Mouse (Mus musculus) kidney, postnatal 0 days (tissue): ENCODE results near the gene Olfr620. TPM values are rescaled to one million over a fixed set of nuclear protein-coding genes. Genes with fewer than 3 reads are reported as not detected.

ENCODE experiments used
- ATAC-seq: fragments of 200-750 bp; cut with Nextera tagmentation; replicated peaks from 2 replicates; pipeline ENCODE4 v1.8.0; 2017; ENCODE audit warnings: low read depth, moderate number of reproducible peaks, moderate TSS enrichment, moderate library complexity; ENCODE audit not compliant: low FRiP score
- DNase-seq: peaks from one replicate; pipeline ENCODE4 v3.0.0-alpha.2; 2016; ENCODE audit warnings: low spot score
- H3K27ac ChIP-seq: fragments of 300-500 bp; sonication (generic); 2 replicates; pipeline ENCODE4 v1.5.1; 2014; ENCODE audit warnings: mild to moderate bottlenecking
- H3K27me3 ChIP-seq: fragments of 300-500 bp; sonication (generic); 2 replicates; pipeline ENCODE4 v1.6.1; 2014; ENCODE audit warnings: low read length, mixed read lengths; ENCODE audit not compliant: insufficient read depth
- H3K36me3 ChIP-seq: fragments of 300-500 bp; sonication (generic); 2 replicates; pipeline ENCODE4 v1.6.1; 2014; ENCODE audit warnings: low read length, mixed read lengths; ENCODE audit not compliant: insufficient read depth
- H3K4me1 ChIP-seq: fragments of 300-500 bp; sonication (generic); replicated peaks from 2 replicates; pipeline ENCODE4 v1.6.1; 2014; ENCODE audit warnings: antibody characterized with exemption, low read length, mixed read lengths; ENCODE audit not compliant: insufficient read depth
- H3K4me2 ChIP-seq: fragments of 300-500 bp; sonication (generic); 2 replicates; pipeline ENCODE4 v1.6.1; 2014; ENCODE audit warnings: mild to moderate bottlenecking, low read length, moderate library complexity, mixed read lengths
- H3K4me3 ChIP-seq: fragments of 300-500 bp; sonication (generic); replicated peaks from 2 replicates; pipeline ENCODE4 v1.5.1; 2014; ENCODE audit warnings: low read depth, low read length
- H3K9ac ChIP-seq: fragments of 300-500 bp; sonication (generic); 2 replicates; pipeline ENCODE4 v1.6.1; 2014; ENCODE audit warnings: low read depth, low read length
- H3K9me3 ChIP-seq: fragments of 300-500 bp; sonication (generic); replicated peaks from 2 replicates; pipeline ENCODE4 v1.6.1; 2016; ENCODE audit warnings: low read length, inconsistent platforms, mixed read lengths
- CTCF ChIP-seq: IDR thresholded peaks from 2 replicates; pipeline ENCODE4 v1.5.1; 2016; ENCODE audit warnings: antibody characterized with exemption, low read depth, mild to moderate bottlenecking, moderate library complexity
- WGBS: fragments of 180-500 bp; shearing (Covaris S2); extraction: QIAGEN DNeasy Blood & Tissue Kit; methylation state at CpG from one replicate; pipeline ENCODE4 v1.1.7; 2014; 5-methylcytosine and 5-hydroxymethylcytosine counted together
- microRNA-seq: library from miRNA; unstranded; fragments of <30 nt; microRNA quantifications from one replicate; pipeline ENCODE4, GENCODE M21; 2016
- polyA plus RNA-seq: library from polyadenylated mRNA; unstranded; fragments of >200 nt; fragmentation: Nextera tagmentation; extraction: Ambion mirVana; gene quantifications from 2 replicates; pipeline ENCODE4 v1.2.1, GENCODE M21; 2015

The Olfr620 gene
- polyA plus RNA-seq, 1 experiment from 2014 or later: not detected

GRCm38 (mm10) chr7:103572761-103573160 lies 39.6 kb downstream of the Olfr620 start, which contains the start of gene Olfr617:
Gene Olfr617 (plus strand): TSS chr7:103573061.
- no peak for DNase-seq
- no peak within 1 kb of the TSS for H3K4me2 ChIP-seq
- no peak within 1 kb of the TSS for H3K9ac ChIP-seq
- no peaks in the 10 kb centered on the region for H3K36me3 ChIP-seq
- H3K4me3 ChIP-seq: no peak within 1 kb of the TSS
- H3K4me1 ChIP-seq: no peaks in the 10 kb centered on the region
- WGBS: 84% methylated on average over 1 of the region's 1 CpGs
- no peak for ATAC-seq
- no peaks in the 10 kb centered on the region for H3K27me3 ChIP-seq
- no peaks in the 10 kb centered on the region for H3K9me3 ChIP-seq
- no peak within 1 kb of the TSS for H3K27ac ChIP-seq
- TF ChIP-seq CTCF: no peak

DNA sequence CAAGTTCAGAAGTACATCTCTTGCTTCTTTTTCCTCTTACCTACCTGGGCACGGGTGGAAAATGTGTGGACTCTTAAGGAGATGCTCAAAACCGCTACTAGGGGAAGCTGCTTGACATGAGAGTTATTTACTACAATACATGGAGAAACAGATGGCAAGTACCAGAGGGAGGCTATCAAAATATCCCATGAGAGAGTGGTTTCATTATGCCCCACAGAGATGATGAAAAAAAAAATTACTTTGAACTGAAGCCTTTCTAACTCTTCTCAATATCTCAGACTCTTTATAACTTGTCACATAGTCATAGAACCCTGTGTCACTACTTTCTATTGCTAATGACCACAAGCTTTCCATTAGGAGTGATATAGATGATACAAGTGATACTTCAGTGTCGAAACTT lies 43.3 kb downstream of the Olfr620 start, which contains the start of gene Olfr616:
Olfr616 (minus strand) TSS at position 101 of the 400 bp plus-strand sequence.
- Histone ChIP-seq H3K9me3 (no peaks in the 10 kb centered on the region), H3K27me3 (no peaks in the 10 kb centered on the region), H3K9ac (no peak within 1 kb of the TSS), H3K36me3 (no peaks in the 10 kb centered on the region), H3K27ac (no peak within 1 kb of the TSS), H3K4me3 (no peak within 1 kb of the TSS), H3K4me2 (no peak within 1 kb of the TSS), H3K4me1 (no peaks in the 10 kb centered on the region)
- 83% methylated on average over 3 of the region's 3 CpGs for WGBS
- TF ChIP-seq CTCF: no peak
- DNase-seq (no peak), ATAC-seq (no peak)

GRCm38 (mm10) chr7:103555779-103556178 lies 56.6 kb downstream of the Olfr620 start, which contains the start of gene Olfr615:
Gene Olfr615 (plus strand): TSS chr7:103556079.
- H3K9me3 ChIP-seq: no peaks in the 10 kb centered on the region
- no peak for TF ChIP-seq CTCF
- no peaks in the 10 kb centered on the region for H3K4me1 ChIP-seq
- DNase-seq (no peak), ATAC-seq (no peak)
- H3K36me3 ChIP-seq: no peaks in the 10 kb centered on the region
- 86% methylated on average over 2 of the region's 2 CpGs for WGBS
- H3K27ac ChIP-seq: no peak within 1 kb of the TSS
- no peak within 1 kb of the TSS for H3K4me2 ChIP-seq
- H3K27me3 ChIP-seq: no peaks in the 10 kb centered on the region
- no peak within 1 kb of the TSS for H3K4me3 ChIP-seq
- no peak within 1 kb of the TSS for H3K9ac ChIP-seq

Small RNAs within 50 kb of the gene (microRNA-seq; reads per million reads assigned to microRNA genes)
- gene Gm26506: not detected

Other genes with a start within 250 kb of the Olfr620 start
- not detected in 2 replicates for gene Olfr601, start 249.9 kb downstream of the Olfr620 start, polyA plus RNA-seq
- gene Olfr603, start 226.4 kb downstream of the Olfr620 start, polyA plus RNA-seq: not detected in 2 replicates
- gene Usp17lc, start 197.5 kb downstream of the Olfr620 start, polyA plus RNA-seq: not detected in 2 replicates
- not detected in 2 replicates for gene Olfr605, start 167.1 kb downstream of the Olfr620 start, polyA plus RNA-seq
- not detected in 2 replicates for gene Olfr606, start 163.5 kb downstream of the Olfr620 start, polyA plus RNA-seq
- gene Olfr607, start 148.4 kb downstream of the Olfr620 start, polyA plus RNA-seq: not detected in 2 replicates
- gene Olfr608, start 142.7 kb downstream of the Olfr620 start, polyA plus RNA-seq: not detected in 2 replicates
- not detected in 2 replicates for gene Olfr609, start 114.5 kb downstream of the Olfr620 start, polyA plus RNA-seq
- gene Olfr610, start 100.4 kb downstream of the Olfr620 start, polyA plus RNA-seq: not detected in 2 replicates
- not detected in 2 replicates for gene Olfr611, start 91.7 kb downstream of the Olfr620 start, polyA plus RNA-seq
- gene Olfr612, start 69.8 kb downstream of the Olfr620 start, polyA plus RNA-seq: not detected in 2 replicates
- gene Olfr613, start 64.5 kb downstream of the Olfr620 start, polyA plus RNA-seq: not detected in 2 replicates
- gene Olfr615, start 56.5 kb downstream of the Olfr620 start, polyA plus RNA-seq: not detected in 2 replicates
- gene Olfr616, start 43.4 kb downstream of the Olfr620 start, polyA plus RNA-seq: not detected in 2 replicates
- not detected in 2 replicates for gene Olfr617, start 39.5 kb downstream of the Olfr620 start, polyA plus RNA-seq
- not detected in 2 replicates for gene Olfr618, start 22.4 kb downstream of the Olfr620 start, polyA plus RNA-seq
- gene Olfr619, start 12.0 kb downstream of the Olfr620 start, polyA plus RNA-seq: not detected in 2 replicates
- not detected in 2 replicates for gene Olfr622, start 30.2 kb upstream of the Olfr620 start, polyA plus RNA-seq
- not detected in 2 replicates for gene Olfr623, start 51.2 kb upstream of the Olfr620 start, polyA plus RNA-seq
- gene Olfr624, start 58.7 kb upstream of the Olfr620 start, polyA plus RNA-seq: 0.01 and 0.04 TPM in 2 replicates
- not detected in 2 replicates for gene Olfr625-ps1, start 70.2 kb upstream of the Olfr620 start, polyA plus RNA-seq
- gene Olfr243, start 102.1 kb upstream of the Olfr620 start, polyA plus RNA-seq: not detected in 2 replicates
- not detected in 2 replicates for gene Olfr628, start 117.8 kb upstream of the Olfr620 start, polyA plus RNA-seq
- not detected in 2 replicates for gene Olfr629, start 132.4 kb upstream of the Olfr620 start, polyA plus RNA-seq
- gene Olfr630, start 144.8 kb upstream of the Olfr620 start, polyA plus RNA-seq: not detected in 2 replicates
- gene Olfr69, start 159.1 kb upstream of the Olfr620 start, polyA plus RNA-seq: not detected in 2 replicates
- gene Olfr68, start 167.2 kb upstream of the Olfr620 start, polyA plus RNA-seq: not detected in 2 replicates
- gene Olfr67, start 179.3 kb upstream of the Olfr620 start, polyA plus RNA-seq: not detected in 2 replicates
- gene Hbb-bt, start 201.5 kb upstream of the Olfr620 start, polyA plus RNA-seq: 402 and 408 TPM in 2 replicates
- gene Hbb-bs, start 215.6 kb upstream of the Olfr620 start, polyA plus RNA-seq: 1,726 and 1,799 TPM in 2 replicates
- not detected in 2 replicates for gene Hbb-bh2, start 228.0 kb upstream of the Olfr620 start, polyA plus RNA-seq
- not detected in 2 replicates for gene Hbb-bh1, start 230.6 kb upstream of the Olfr620 start, polyA plus RNA-seq
- 0.38 and 0.54 TPM in 2 replicates for gene Hbb-y, start 240.7 kb upstream of the Olfr620 start, polyA plus RNA-seq